Mouse (Mus musculus) embryo, embryonic 11 days (tissue): ENCODE results near the gene Med12.
A peak's percentile ranks its signal among the peaks of the same experiment; 100 is the strongest.
"Not testable (repeated sequence)": the region's sequence is repeated elsewhere in the genome, so short reads cannot be mapped to it uniquely, and the experiment has no call there.

Source experiments
- DNase-seq: peaks from one replicate; pipeline ENCODE4 v3.0.0-alpha.2; 2015

Med12 gene

GRCm38 (mm10) chrX:101300427-101301030, 26.7 kb downstream of the Med12 start:
- peak; percentile 62 for DNase-seq

DNA sequence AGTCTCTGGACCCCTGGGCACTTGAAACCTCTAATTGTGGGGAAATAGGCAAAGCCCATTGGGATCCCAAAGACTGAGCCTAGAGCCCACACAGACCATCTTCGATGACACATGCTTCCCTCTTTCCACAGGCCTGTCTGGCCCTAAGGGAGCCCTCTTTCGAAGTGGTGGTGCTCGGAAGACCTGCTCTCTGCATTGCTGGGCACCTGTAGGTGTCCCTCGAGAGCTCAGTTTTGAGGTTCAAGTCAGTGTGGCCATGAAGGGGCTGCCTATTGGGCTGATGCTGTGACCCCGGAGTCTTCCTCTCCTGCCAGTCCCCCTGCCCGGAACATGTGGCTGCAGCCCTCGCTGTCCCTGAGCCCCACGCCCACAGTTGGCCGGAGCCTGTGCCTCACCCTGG, 27.8 kb downstream of the Med12 start:
- DNase-seq, result no peak

DNA sequence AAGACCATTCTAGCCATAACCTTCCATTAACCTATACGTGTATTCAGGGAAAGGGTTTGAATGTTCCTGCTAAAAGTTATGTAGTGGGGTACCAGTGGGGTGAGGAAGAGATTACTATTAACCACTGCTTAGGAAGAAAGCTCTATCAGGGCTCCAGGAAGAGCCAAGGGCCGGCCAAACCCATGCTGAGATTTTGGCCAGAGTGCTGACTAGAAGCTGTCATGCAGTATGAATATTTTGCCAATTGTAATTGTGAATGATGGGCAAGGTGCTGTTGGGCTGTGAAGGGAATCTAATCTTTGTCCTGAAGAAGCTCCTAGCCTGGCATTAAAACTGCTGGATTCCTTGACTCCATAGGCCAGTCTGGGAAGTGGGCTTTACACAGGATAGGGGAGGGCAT, 30.8 kb downstream of the Med12 start:
- DNase-seq, result no peak

DNA sequence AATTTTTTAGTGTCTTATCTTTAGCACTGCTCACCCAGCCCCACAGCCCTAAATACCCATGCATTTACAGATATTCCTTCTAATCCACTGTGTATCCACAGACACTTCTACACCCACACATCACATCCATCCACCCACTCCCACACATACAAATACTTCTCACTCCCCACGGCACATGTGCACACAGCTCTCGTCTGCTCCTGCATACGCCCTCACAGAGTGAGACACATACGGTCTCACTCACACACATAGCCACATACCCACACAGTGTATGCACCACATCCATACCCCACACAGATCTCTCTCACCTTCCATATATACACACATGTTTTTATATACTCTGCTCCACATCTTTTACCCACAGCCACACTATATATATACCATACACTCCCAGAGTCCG, 35.5 kb downstream of the Med12 start:
- no peak for DNase-seq

GRCm38 (mm10) chrX:101313625-101314359, 40.0 kb downstream of the Med12 start:
- DNase-seq, result peak; percentile 34

- DNase-seq, result no peak
Measured at GRCm38 (mm10) chrX:101319775-101320174, 45.9 kb downstream of the Med12 start.

GRCm38 (mm10) chrX:101325989-101326899, 52.4 kb downstream of the Med12 start:
- no peak for DNase-seq

DNA sequence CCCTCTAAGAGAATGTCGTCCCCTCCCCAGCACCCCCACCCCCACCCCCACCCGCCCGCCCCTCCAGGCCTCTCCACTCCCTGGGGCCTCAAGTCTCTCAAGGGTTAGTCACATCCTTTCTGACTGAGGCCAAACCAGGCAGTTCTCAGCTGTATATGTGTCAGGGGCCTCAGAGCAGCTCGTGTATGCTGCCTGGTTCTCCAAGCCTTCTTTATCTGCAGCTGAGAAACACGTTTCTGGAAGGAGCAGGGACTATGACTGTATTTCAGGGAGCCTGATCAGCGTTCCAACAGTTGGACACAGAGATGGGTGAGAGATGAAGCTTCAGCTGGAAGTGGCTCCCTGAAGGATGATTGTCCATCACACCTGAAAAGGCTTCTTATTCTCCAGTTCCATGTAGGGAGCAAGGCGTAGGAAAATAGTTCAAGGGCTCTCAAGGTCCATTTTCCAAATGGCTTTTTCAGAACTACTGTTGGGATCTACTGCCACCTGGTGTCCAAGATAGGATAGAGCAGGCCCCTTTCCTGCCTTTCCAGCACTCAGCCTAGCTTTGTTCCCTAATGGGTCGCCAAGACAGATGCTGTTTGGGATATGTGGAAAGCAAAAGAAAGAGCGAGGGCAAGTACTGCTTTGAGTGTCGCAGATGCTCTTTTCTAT, 55.7 kb downstream of the Med12 start:
- DNase-seq, result peak; percentile 76

DNA sequence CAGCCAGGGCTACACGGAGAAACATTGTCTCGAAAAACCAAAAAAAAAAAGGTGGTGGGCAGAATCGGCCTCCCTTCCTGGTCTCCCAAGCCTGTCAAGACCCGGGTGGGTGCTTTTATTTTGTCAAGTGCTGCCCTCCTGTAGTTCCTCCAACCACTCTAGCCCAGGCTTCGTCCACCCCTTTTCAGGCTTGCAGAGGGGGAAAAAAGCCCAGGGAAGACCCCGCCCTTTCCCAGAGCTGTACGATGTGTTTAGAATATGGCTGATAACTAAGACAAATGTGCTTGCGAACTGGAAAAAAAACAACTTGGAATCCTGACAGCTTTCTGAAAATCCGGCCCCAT, 58.2 kb downstream of the Med12 start:
- no peak for DNase-seq

DNA sequence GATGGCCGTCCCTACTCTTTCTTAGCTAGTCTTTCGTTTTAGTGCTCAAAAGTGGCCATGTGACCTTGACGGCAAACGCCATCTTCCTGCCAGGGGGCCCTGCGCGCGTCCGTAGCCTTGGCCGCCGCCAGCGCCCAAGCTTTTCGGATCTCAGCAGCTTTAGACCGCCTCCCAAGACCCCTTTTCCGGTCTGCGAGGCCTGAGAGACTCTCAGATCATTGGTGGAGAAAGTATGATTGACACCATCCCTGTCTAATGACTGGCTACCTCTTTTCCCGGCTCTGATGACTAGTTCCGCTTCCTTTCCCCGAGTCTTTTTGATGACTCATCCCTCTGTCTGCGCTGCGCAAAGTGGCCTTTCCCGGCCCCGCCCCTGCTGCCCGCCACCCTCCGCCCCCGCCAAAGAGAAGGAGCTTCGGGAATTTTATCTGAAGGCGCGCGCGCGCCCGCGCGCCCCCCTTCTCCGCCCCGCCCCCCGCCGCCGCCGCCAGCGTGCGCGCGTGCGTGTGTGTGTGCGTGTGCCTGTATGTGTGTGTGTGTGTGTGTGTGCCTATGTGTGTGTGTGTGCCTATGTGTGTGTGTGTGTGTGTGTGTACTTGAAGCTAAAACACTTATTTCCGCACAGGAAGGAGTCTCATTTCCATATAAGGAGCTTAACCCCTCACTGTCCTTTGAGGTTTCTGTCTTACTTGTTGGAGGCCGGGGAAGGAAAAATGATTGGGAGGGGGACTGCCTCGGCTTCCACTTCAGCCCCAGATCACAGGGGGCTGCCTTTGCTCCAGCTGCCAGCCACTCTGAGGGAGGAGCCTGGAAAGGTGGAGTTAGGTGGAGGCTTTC, 58.8 kb downstream of the Med12 start:
- DNase-seq, result peak; percentile 91

GRCm38 (mm10) chrX:101334606-101335005, 60.8 kb downstream of the Med12 start:
- no peak for DNase-seq

DNA sequence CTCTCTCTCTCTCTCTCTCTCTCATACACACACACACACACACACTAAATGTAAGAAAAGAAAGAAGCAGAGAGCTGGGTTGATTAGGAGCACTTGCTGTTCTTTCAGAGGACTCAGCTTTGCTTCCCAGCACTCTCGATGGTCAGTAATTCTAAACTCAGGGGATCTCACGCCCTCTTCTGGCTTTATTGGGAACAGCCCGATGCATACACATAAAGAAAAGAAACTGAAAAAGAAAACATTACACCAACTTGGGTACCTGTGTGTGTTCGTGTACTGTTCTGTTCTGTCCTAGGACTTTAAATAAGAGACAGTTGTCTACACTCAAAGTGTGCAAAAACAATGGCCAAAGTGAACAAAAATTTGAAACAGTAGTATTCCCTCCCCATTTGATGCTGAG, 64.8 kb downstream of the Med12 start:
- no peak for DNase-seq

GRCm38 (mm10) chrX:101342837-101343236, 69.0 kb downstream of the Med12 start:
- DNase-seq, result not testable (repeated sequence)

GRCm38 (mm10) chrX:101345456-101345855, 71.6 kb downstream of the Med12 start:
- DNase-seq, result no peak

DNA sequence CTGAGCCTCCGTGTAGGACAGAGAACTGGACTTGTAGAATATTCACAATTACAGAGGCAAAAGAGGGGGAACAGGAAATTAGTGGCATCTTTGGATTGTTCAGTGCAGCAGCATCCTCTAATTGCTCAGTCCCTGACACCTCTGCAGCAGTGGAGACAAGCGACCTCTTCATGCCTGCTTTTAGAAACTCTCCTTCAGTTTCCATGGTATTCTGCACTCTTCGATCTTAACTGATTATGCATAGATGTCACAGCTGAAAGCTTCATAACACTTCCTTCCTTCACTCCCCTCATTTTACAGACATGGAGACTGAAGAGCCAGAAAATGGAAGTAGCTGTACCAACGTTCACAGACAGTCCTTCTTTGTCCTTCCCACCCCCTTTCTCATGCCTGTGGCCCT, 72.6 kb downstream of the Med12 start:
- DNase-seq, result no peak
